Mouse (Mus musculus): ENCODE results near the gene Tmem140. TPM values are rescaled to one million over a fixed set of nuclear protein-coding genes. Genes with fewer than 3 reads are reported as not detected.

Tmem140 gene
- polyA plus RNA-seq, 1 experiment, result 22.3 TPM

DNA sequence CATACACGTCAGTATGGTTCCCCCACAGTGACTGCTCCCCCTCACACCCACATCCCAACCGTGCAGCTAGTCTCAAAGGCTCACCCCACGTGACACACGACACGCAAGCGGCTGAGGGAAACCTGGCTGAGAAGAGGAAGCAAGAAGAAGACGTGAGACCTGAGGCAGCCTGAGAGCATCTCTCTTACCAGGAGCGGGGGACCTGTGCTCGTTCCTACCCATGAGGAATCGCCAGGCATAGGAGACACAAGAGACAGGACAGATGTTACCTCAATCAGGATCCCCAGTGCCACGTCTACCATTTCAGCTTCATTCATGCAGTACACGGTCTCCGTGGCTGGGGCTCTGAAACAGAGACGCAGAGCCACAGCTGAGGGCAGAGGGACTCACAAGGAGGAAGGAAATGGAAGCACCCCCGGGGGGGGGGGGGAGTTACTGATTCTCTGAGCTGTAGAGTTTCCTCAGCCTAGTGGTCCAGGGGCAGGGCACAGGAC is 12.4 kb downstream of the Tmem140 start:
- Histone ChIP-seq H3K27me3 (ENCODE audit: control insufficient read depth, insufficient read depth, low read length) (no peaks in the 10 kb centered on the region), H3K36me3 (ENCODE audit: control insufficient read depth, insufficient read depth, low read length) (no peaks in the 10 kb centered on the region), H3K4me1 (replicated peaks; ENCODE audit: control insufficient read depth, insufficient read depth, low read length) (peaks cover 38% of the 10 kb centered on the region), H3K4me3 (ENCODE audit: control insufficient read depth, insufficient read depth, low read length) (peak overlapping the region; percentile 38), H3K27ac (ENCODE audit: control insufficient read depth, insufficient read depth, low read length) (peak overlapping the region; percentile 88)
- TF ChIP-seq CTCF (IDR thresholded peaks at IDR 0.05; ENCODE audit: borderline replicate concordance, control insufficient read depth, extremely low read depth, insufficient read depth, low read length, poor library complexity) (0 out of 2 replicates have a peak, but pooled peaks have one; percentile 18), POLR2A (IDR thresholded peaks at IDR 0.05; ENCODE audit: control insufficient read depth, extremely low read depth, insufficient read depth, low read length, poor library complexity) (peak; percentile 39; the same call in 1 of the 2 replicates)
- 6% methylated on average over 15 of the region's 15 CpGs for WGBS
- peak; percentile 89 for DNase-seq

DNA sequence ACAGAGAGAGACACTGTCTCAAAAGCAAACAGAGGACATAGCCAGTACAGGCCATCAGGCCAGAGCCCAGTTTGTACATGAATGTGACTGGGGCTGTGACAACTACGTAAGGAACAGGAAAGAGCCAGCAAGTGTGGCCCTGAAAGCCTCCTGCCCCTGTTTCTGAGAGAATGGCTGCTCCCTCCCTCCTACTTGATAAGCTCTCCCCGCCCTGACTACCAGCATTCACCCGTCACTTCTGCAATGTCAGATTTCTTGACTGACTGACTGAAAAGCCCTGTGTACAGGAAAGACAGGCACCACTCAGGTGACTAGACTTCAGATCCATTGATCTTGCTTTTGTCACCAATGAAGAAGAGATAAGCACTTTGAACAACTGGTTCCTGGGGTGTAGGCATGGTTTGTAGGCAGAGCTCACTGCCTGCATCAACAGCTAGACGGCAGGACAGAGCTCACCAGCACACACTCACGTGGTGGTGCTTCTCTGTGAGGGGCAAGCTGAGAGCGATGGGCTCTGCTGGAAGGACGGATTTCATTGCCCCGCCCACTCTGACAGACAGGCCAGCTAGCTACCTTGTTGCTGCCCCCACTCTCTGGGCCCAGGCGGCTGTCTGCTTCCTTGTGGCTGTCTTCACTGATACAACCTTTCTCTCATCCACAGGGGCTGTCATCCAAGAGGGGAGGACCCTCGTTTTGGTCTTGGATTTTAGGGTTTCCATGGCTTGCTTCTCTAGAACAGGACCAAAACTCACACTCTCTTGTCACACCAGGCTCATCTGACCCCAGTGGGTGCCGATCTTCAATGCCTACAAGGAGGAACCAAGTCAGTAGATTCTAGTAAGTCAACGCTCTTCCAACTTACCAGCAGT is 13.3 kb downstream of the Tmem140 start:
- Histone ChIP-seq H3K4me3 (ENCODE audit: control insufficient read depth, insufficient read depth, low read length) (no peak overlapping the region), H3K36me3 (ENCODE audit: control insufficient read depth, insufficient read depth, low read length) (no peaks in the 10 kb centered on the region), H3K27me3 (ENCODE audit: control insufficient read depth, insufficient read depth, low read length) (no peaks in the 10 kb centered on the region), H3K4me1 (replicated peaks; ENCODE audit: control insufficient read depth, insufficient read depth, low read length) (peaks cover 38% of the 10 kb centered on the region), H3K27ac (ENCODE audit: control insufficient read depth, insufficient read depth, low read length) (peak overlapping the region; percentile 85)
- 60% methylated on average over 12 of the region's 12 CpGs for WGBS
- no peak for TF ChIP-seq POLR2A (IDR thresholded peaks at IDR 0.05; ENCODE audit: control insufficient read depth, extremely low read depth, insufficient read depth, low read length, poor library complexity)
- TF ChIP-seq CTCF (IDR thresholded peaks at IDR 0.05; ENCODE audit: borderline replicate concordance, control insufficient read depth, extremely low read depth, insufficient read depth, low read length, poor library complexity), result no peak
- DNase-seq, result peak; percentile 34

DNA sequence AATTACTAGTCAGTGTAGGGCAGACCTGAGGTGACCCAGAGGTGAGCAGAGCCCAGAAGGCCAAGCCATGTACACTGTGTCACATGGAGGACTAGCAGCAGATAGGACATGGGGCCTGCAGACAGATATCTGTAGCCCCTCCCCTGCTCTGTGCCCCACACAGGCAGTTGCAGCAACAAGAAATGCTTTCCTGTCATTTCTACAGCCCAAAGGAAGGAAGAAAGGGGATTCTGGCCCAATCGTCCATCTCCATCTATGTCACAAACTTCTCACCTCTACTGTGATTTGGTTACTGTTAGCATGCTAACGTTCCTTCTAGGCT is 13.8 kb downstream of the Tmem140 start:
- H3K4me1 ChIP-seq (replicated peaks; ENCODE audit: control insufficient read depth, insufficient read depth, low read length), result peaks cover 38% of the 10 kb centered on the region
- TF ChIP-seq POLR2A (IDR thresholded peaks at IDR 0.05; ENCODE audit: control insufficient read depth, extremely low read depth, insufficient read depth, low read length, poor library complexity) (no peak), CTCF (IDR thresholded peaks at IDR 0.05; ENCODE audit: borderline replicate concordance, control insufficient read depth, extremely low read depth, insufficient read depth, low read length, poor library complexity) (no peak)
- WGBS, result 50% methylated on average over 2 of the region's 2 CpGs
- DNase-seq, result no peak
- no peak overlapping the region for H3K4me3 ChIP-seq (ENCODE audit: control insufficient read depth, insufficient read depth, low read length)
- no peaks in the 10 kb centered on the region for H3K27me3 ChIP-seq (ENCODE audit: control insufficient read depth, insufficient read depth, low read length)
- H3K27ac ChIP-seq (ENCODE audit: control insufficient read depth, insufficient read depth, low read length), result no peak overlapping the region
- no peaks in the 10 kb centered on the region for H3K36me3 ChIP-seq (ENCODE audit: control insufficient read depth, insufficient read depth, low read length)

DNA sequence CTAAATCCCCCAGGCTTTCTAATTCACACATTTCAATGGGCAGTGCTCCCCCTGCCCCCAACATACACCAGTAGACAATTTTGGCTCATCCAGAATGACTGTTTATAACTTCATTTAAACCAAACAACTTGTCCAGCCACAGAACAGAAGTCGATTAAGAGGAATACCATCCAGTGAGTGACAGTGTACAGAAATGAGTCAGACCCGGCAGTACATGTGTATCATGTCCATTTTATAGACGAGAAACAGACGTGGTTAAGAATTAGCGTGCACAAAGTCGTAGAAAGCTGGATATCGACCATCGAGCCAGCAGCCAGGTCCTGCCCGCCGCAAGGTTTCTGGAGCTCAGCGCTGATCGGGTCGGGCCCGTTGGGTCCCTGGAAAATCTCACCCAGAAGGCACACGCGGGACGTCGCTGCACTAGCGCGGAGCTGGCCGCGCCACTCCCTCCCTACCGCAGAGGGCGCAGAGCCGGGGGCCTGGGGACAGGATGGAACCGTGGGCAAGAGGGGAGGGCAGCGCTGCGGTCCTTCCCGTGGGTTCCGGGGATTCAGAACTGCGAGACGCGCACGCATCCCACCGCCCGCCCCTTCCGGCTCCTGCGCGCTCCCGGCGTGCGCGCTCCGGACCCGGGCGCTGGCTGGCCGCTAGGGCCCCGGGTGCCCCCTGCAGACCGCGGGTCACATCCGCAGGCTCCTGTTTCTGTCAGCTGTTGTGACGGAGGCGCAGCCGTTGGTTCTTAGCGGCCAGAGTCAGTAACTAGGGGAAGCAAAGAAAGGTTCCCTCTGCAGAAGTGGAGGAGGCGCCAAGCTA is 14.8 kb downstream of the Tmem140 start, which contains the start of gene Cyren:
Gene Cyren, minus strand, starts transcription at position 552 of the 813 bp plus-strand sequence.
- under 1% methylated on average over 56 of the region's 56 CpGs for WGBS
- H3K27ac ChIP-seq (ENCODE audit: control insufficient read depth, insufficient read depth, low read length), result peak within 1 kb of the TSS; percentile 83
- H3K36me3 ChIP-seq (ENCODE audit: control insufficient read depth, insufficient read depth, low read length), result no peaks in the 10 kb centered on the region
- TF ChIP-seq CTCF (IDR thresholded peaks at IDR 0.05; ENCODE audit: borderline replicate concordance, control insufficient read depth, extremely low read depth, insufficient read depth, low read length, poor library complexity) (peak; percentile 86), POLR2A (IDR thresholded peaks at IDR 0.05; ENCODE audit: control insufficient read depth, extremely low read depth, insufficient read depth, low read length, poor library complexity) (peak; percentile 71)
- DNase-seq, result peak; percentile 94
- H3K4me1 ChIP-seq (replicated peaks; ENCODE audit: control insufficient read depth, insufficient read depth, low read length), result peaks cover 38% of the 10 kb centered on the region
- no peaks in the 10 kb centered on the region for H3K27me3 ChIP-seq (ENCODE audit: control insufficient read depth, insufficient read depth, low read length)
- H3K4me3 ChIP-seq (ENCODE audit: control insufficient read depth, insufficient read depth, low read length), result peak within 1 kb of the TSS; percentile 96

DNA sequence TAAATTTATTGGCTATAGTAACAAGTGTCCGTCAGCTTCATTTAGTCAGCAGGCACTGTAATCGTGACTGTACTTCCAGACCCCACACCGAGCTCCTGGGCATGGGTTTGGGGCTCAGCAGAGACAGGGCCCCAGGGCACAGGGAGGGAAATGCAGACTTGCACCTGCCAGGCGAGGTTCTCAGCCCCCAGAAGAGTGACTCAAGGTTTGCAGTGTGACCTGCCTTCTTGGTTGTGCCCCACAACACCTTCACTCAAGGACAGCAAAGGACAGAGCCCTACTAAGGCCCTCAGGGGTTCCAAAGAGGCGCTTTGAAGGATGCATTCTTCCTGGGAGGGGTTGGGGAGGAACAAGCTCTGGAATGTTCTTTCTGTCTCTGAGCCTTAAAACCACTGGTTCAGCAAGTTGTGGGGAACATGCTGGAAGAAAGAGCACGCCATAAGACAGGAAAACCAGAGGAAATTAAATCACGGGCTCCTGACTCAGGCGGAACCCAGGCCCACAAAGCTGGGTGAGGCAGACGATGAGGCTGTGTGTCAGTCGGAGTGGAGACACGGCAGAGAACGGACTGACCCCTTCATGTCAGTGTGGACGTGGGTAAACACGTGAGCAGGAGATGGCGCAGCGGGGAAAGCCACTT is 16.3 kb downstream of the Tmem140 start:
- Histone ChIP-seq H3K36me3 (ENCODE audit: control insufficient read depth, insufficient read depth, low read length) (no peaks in the 10 kb centered on the region; the same call in 1 of the 2 replicates), H3K4me1 (replicated peaks; ENCODE audit: control insufficient read depth, insufficient read depth, low read length) (peaks cover 36% of the 10 kb centered on the region), H3K27me3 (ENCODE audit: control insufficient read depth, insufficient read depth, low read length) (no peaks in the 10 kb centered on the region), H3K27ac (ENCODE audit: control insufficient read depth, insufficient read depth, low read length) (no peak overlapping the region), H3K4me3 (ENCODE audit: control insufficient read depth, insufficient read depth, low read length) (no peak overlapping the region)
- no peak for DNase-seq
- TF ChIP-seq POLR2A (IDR thresholded peaks at IDR 0.05; ENCODE audit: control insufficient read depth, extremely low read depth, insufficient read depth, low read length, poor library complexity), result no peak
- no peak for TF ChIP-seq CTCF (IDR thresholded peaks at IDR 0.05; ENCODE audit: borderline replicate concordance, control insufficient read depth, extremely low read depth, insufficient read depth, low read length, poor library complexity)
- WGBS, result 95% methylated on average over 16 of the region's 16 CpGs
